Mouse (Mus musculus): ENCODE data around the gene Man2b1. TPM values are rescaled to one million over a fixed set of nuclear protein-coding genes. Genes with fewer than 3 reads are reported as not detected.
A peak's percentile ranks its signal among the peaks of the same experiment; 100 is the strongest.
"Not testable (repeated sequence)": the region's sequence is repeated elsewhere in the genome, so short reads cannot be mapped to it uniquely, and the experiment has no call there.

The Man2b1 gene
- total and polyA plus RNA-seq, 3 experiments = 10.8 to 24.7 TPM; not detected in 1

GRCm38 (mm10) chr8:85132335-85132734, 49.3 kb downstream of the Man2b1 start:
- no peak overlapping the region for H3K4me3 ChIP-seq (ENCODE audit: control insufficient read depth in 1 of 2, insufficient read depth in 1 of 2, low read depth in 2 of 2, low read length in 2 of 2)
- DNase-seq (ENCODE audit: low read depth, low spot score) = peak; percentile 46
- no peaks in the 10 kb centered on the region for H3K9me3 ChIP-seq (replicated peaks; ENCODE audit: insufficient read depth, low read length)
- H3K27ac ChIP-seq (ENCODE audit: control insufficient read depth, low read depth, low read length) = peak overlapping the region; percentile 42
- H3K36me3 ChIP-seq (ENCODE audit: control insufficient read depth in 1 of 2, insufficient read depth in 2 of 2, low read length in 2 of 2) = peaks cover 0 to 27% of the 10 kb centered on the region in 2 experiments; a peak in 2 of 4 replicates
- TF ChIP-seq SIN3A (IDR thresholded peaks at IDR 0.05; ENCODE audit: low read length) (0 out of 2 replicates have a peak, but pooled peaks have one; percentile 14), EP300 (IDR thresholded peaks at IDR 0.05; ENCODE audit: low read depth in 1 of 2, low read length in 2 of 2) (peak; percentile 37 to 47; a peak in 3 of 4 replicates), RCOR1 (IDR thresholded peaks at IDR 0.05; ENCODE audit: low read depth, low read length) (peak; percentile 50; the same call in 1 of the 2 replicates), ZNF384 (IDR thresholded peaks at IDR 0.05; ENCODE audit: low read depth, low read length) (0 out of 2 replicates have a peak, but pooled peaks have one; percentile 5), ETS1 (IDR thresholded peaks at IDR 0.05; ENCODE audit: low read depth, low read length) (peak; percentile 68), MXI1 (IDR thresholded peaks at IDR 0.05; ENCODE audit: low read depth, low read length) (no peak; the same call in 1 of the 2 replicates), GATA1 (IDR thresholded peaks at IDR 0.05; ENCODE audit: low read depth, low read length) (peak; percentile 86), RAD21 (IDR thresholded peaks at IDR 0.05; ENCODE audit: low read depth, low read length) (no peak), TCF12 (IDR thresholded peaks at IDR 0.05; ENCODE audit: low read depth, low read length) (peak; percentile 26; the same call in 1 of the 2 replicates), MEF2A (IDR thresholded peaks at IDR 0.05; ENCODE audit: extremely low read depth, insufficient replicate concordance, low read depth, low read length, poor library complexity, severe bottlenecking) (no peak), MAZ (IDR thresholded peaks at IDR 0.05; ENCODE audit: low read depth, low read length) (0 out of 2 replicates have a peak, but pooled peaks have one; percentile 57)
- no peaks in the 10 kb centered on the region for H3K27me3 ChIP-seq (ENCODE audit: control insufficient read depth in 1 of 2, insufficient read depth in 2 of 2, low read length in 2 of 2)
- no peaks in the 10 kb centered on the region for H3K79me2 ChIP-seq (ENCODE audit: control insufficient read depth, insufficient read depth, low read length, poor library complexity)
- peaks cover 9 to 21% of the 10 kb centered on the region in 2 experiments for H3K4me1 ChIP-seq (ENCODE audit: control insufficient read depth in 1 of 2, insufficient read depth in 2 of 2, low read length in 2 of 2)
- H3K9ac ChIP-seq (ENCODE audit: control insufficient read depth, low read depth, low read length, poor library complexity, severe bottlenecking) = no peak overlapping the region

- H3K27me3 ChIP-seq (ENCODE audit: control insufficient read depth in 1 of 2, insufficient read depth in 2 of 2, low read length in 2 of 2); H3K79me2 ChIP-seq (ENCODE audit: control insufficient read depth, insufficient read depth, low read length, poor library complexity); H3K9me3 ChIP-seq (replicated peaks; ENCODE audit: insufficient read depth, low read length); H3K27ac ChIP-seq (ENCODE audit: control insufficient read depth, low read depth, low read length); H3K4me3 ChIP-seq (ENCODE audit: control insufficient read depth in 1 of 2, insufficient read depth in 1 of 2, low read depth in 2 of 2, low read length in 2 of 2); H3K9ac ChIP-seq (ENCODE audit: control insufficient read depth, low read depth, low read length, poor library complexity, severe bottlenecking); DNase-seq (ENCODE audit: low read depth, low spot score): not testable (repeated sequence)
- Histone ChIP-seq H3K36me3 (ENCODE audit: control insufficient read depth in 1 of 2, insufficient read depth in 2 of 2, low read length in 2 of 2) (peaks cover 0 to 27% of the 10 kb centered on the region in 2 experiments; a peak in 2 of 4 replicates), H3K4me1 (ENCODE audit: control insufficient read depth in 1 of 2, insufficient read depth in 2 of 2, low read length in 2 of 2) (peaks cover 9 to 21% of the 10 kb centered on the region in 2 experiments)
- TF ChIP-seq GATA1 (IDR thresholded peaks at IDR 0.05; ENCODE audit: low read depth, low read length) (peak; percentile 28; the same call in 1 of the 2 replicates), TCF12 (IDR thresholded peaks at IDR 0.05; ENCODE audit: low read depth, low read length) (0 out of 2 replicates have a peak, but pooled peaks have one; percentile 9)
These were observed 52.6 kb downstream of the Man2b1 start for GRCm38 (mm10) chr8:85135690-85136089.

GRCm38 (mm10) chr8:85142516-85142915, 59.4 kb downstream of the Man2b1 start:
- DNase-seq (ENCODE audit: low read depth, low spot score) = peak; percentile 98
- TF ChIP-seq EP300 (IDR thresholded peaks at IDR 0.05; ENCODE audit: low read depth in 1 of 2, low read length in 2 of 2) = peak; percentile 92 to 98
- peak; percentile 88 for TF ChIP-seq TAL1 (IDR thresholded peaks at IDR 0.05; ENCODE audit: low read length)
- TF ChIP-seq GABPA (IDR thresholded peaks at IDR 0.05; ENCODE audit: low read depth, low read length) = no peak
- peak; percentile 91 for TF ChIP-seq ETS1 (IDR thresholded peaks at IDR 0.05; ENCODE audit: low read depth, low read length)
- TF ChIP-seq SIN3A (IDR thresholded peaks at IDR 0.05; ENCODE audit: low read length) = peak; percentile 59; the same call in 1 of the 2 replicates
- 0 out of 2 replicates have a peak, but pooled peaks have one; percentile 55 for TF ChIP-seq MYC (IDR thresholded peaks at IDR 0.05; ENCODE audit: low read depth, low read length)
- TF ChIP-seq RCOR1 (IDR thresholded peaks at IDR 0.05; ENCODE audit: low read depth, low read length) = peak; percentile 79; the same call in 1 of the 2 replicates
- no peak for TF ChIP-seq SMC3 (IDR thresholded peaks at IDR 0.05; ENCODE audit: low read depth, low read length)
- TF ChIP-seq GATA1 (IDR thresholded peaks at IDR 0.05; ENCODE audit: low read depth, low read length) = peak; percentile 91
- 0 out of 2 replicates have a peak, but pooled peaks have one; percentile 20 for TF ChIP-seq TBP (IDR thresholded peaks at IDR 0.05; ENCODE audit: low read depth, low read length)
- TF ChIP-seq JUND (IDR thresholded peaks at IDR 0.05; ENCODE audit: low read depth, low read length) = peak; percentile 66; the same call in 1 of the 2 replicates
- no peak for TF ChIP-seq USF1 (IDR thresholded peaks at IDR 0.05; ENCODE audit: low read depth, low read length)
- peak; percentile 91 for TF ChIP-seq TCF12 (IDR thresholded peaks at IDR 0.05; ENCODE audit: low read depth, low read length)
- peak; percentile 85 for TF ChIP-seq MAFK (IDR thresholded peaks at IDR 0.05; ENCODE audit: borderline replicate concordance, low read depth, low read length)
- TF ChIP-seq CHD2 (IDR thresholded peaks at IDR 0.05; ENCODE audit: low read length) = no peak
- no peak for TF ChIP-seq BHLHE40 (IDR thresholded peaks at IDR 0.05; ENCODE audit: borderline replicate concordance, low read depth, low read length)
- H3K79me2 ChIP-seq (ENCODE audit: control insufficient read depth, insufficient read depth, low read length, poor library complexity) = no peaks in the 10 kb centered on the region
- no peak overlapping the region for H3K4me3 ChIP-seq (ENCODE audit: control insufficient read depth in 1 of 2, insufficient read depth in 1 of 2, low read depth in 2 of 2, low read length in 2 of 2)
- no peak overlapping the region for H3K9ac ChIP-seq (ENCODE audit: control insufficient read depth, low read depth, low read length, poor library complexity, severe bottlenecking)
- no peaks in the 10 kb centered on the region for H3K27me3 ChIP-seq (ENCODE audit: control insufficient read depth in 1 of 2, insufficient read depth in 2 of 2, low read length in 2 of 2)
- peaks cover 2 to 4% of the 10 kb centered on the region in 2 experiments; a peak in 2 of 4 replicates for H3K4me1 ChIP-seq (ENCODE audit: control insufficient read depth in 1 of 2, insufficient read depth in 2 of 2, low read length in 2 of 2)
- peak overlapping the region; percentile 90 for H3K27ac ChIP-seq (ENCODE audit: control insufficient read depth, low read depth, low read length)
- H3K9me3 ChIP-seq (replicated peaks; ENCODE audit: insufficient read depth, low read length) = no peaks in the 10 kb centered on the region; the same call in 1 of the 2 replicates
- H3K36me3 ChIP-seq (ENCODE audit: control insufficient read depth in 1 of 2, insufficient read depth in 2 of 2, low read length in 2 of 2) = peaks cover 0 to 7% of the 10 kb centered on the region in 2 experiments; a peak in 2 of 4 replicates

Data from MEL (cell line).